25 mouse cellular contexts compared by ENCODE assay signal in the genomic region with DNA sequence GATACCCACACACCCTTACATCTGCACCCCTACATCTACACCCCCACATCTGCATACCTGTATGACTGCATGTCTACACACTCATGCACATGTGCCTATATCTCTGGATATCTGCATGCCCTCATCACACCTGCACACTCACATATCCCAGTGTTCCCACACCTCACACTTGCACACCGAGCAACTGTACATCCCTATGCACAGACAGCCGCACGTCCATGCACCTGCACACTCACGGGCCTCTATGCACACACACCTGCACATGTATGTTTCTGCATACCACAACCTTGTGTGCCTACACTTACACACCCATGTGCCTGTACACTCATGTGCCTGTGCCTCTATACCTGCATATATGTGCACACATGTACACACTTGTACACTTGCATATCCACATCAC. TPM values are rescaled to one million over a fixed set of nuclear protein-coding genes. Genes with fewer than 3 reads are reported as not detected.
"Had no signal": no experiment of that assay in that cellular context is flagged by ENCODE, and none has a peak within 500 bp of the region (broad histone marks: within the 10 kb centered on the region; RNA-seq: fewer than 3 reads in every experiment).

No protein-coding gene starts in this region.

- H3K4me2 ChIP-seq: liver, embryonic 13.5 days; midbrain, embryonic 15.5 days; neural tube, embryonic 13.5 days had no signal

- H3K4me1 ChIP-seq: liver, embryonic 13.5 days; midbrain, embryonic 10.5 days had no signal

- H3K27ac ChIP-seq: kidney, postnatal 0 days; liver, embryonic 13.5 days; midbrain, embryonic 10.5 days; midbrain, embryonic 15.5 days; stomach, postnatal 0 days had no signal

- H3K4me3 ChIP-seq: liver, embryonic 13.5 days; midbrain, embryonic 10.5 days; midbrain, embryonic 15.5 days; neural tube, embryonic 13.5 days had no signal

- H3K27me3 ChIP-seq: liver, embryonic 13.5 days; midbrain, embryonic 15.5 days; neural tube, embryonic 13.5 days had no signal

- H3K36me3 ChIP-seq: liver, embryonic 13.5 days; midbrain, embryonic 10.5 days; midbrain, embryonic 15.5 days; neural tube, embryonic 13.5 days had no signal

- H3K9me3 ChIP-seq: liver, embryonic 13.5 days; midbrain, embryonic 10.5 days; midbrain, embryonic 15.5 days; neural tube, embryonic 13.5 days had no signal

- H3K9ac ChIP-seq: liver, embryonic 13.5 days; midbrain, embryonic 15.5 days; neural tube, embryonic 13.5 days had no signal

- DNase-seq: kidney, adult 2 months; kidney, postnatal 25 days; liver, embryonic 13.5 days; lung, adult 2 months; lung, postnatal 14 days; lung, postnatal 4 days; right cerebral cortex, adult 18-20 months; right cerebral cortex, postnatal 14 days; right cerebral cortex, postnatal 4 days; thymus, adult 2 months; thymus, postnatal 14 days had no signal

- ATAC-seq: intestine, postnatal 0 days; midbrain, embryonic 15.5 days had no signal

RNA-seq across cellular contexts. Expression of a gene that starts 31.7 kb away (rescaled TPM):
- total RNA-seq: liver, adult 2 months; megakaryocyte progenitor cell, adult 5-6 weeks had no signal
- polyA plus RNA-seq: intestine, postnatal 0 days; kidney, embryonic 14.5 days; kidney, postnatal 0 days; large intestine, adult 2 months; limb, embryonic 11.5 days; liver, adult 2 months; liver, embryonic 13.5 days; liver, embryonic 16.5 days; lung, embryonic 16.5 days; midbrain, embryonic 10.5 days; midbrain, embryonic 15.5 days; neural tube, embryonic 13.5 days; stomach, embryonic 14.5 days; stomach, postnatal 0 days had no signal
